ENCODE assay signal across 26 mouse cellular contexts in genomic region chr10:88232765-88233164, GRCm38 (mm10). TPM values are rescaled to one million over a fixed set of nuclear protein-coding genes. Genes with fewer than 3 reads are reported as not detected.
DNase-seq lines count a peak whose midpoint lies in the region; ATAC-seq and TF ChIP-seq lines count a peak whose summit lies in the region.
"Had no signal": no experiment of that assay in that cellular context is flagged by ENCODE, and none has a peak within 500 bp of the region (broad histone marks: within the 10 kb centered on the region; RNA-seq: fewer than 3 reads in every experiment).

No protein-coding gene starts in this region.

- H3K9ac ChIP-seq in kidney, embryonic 15.5 days = no peak overlapping the region
- H3K9ac ChIP-seq in kidney, postnatal 0 days (ENCODE audit: low read depth, low read length) = no peak overlapping the region
- H3K9ac ChIP-seq: embryonic facial prominence, embryonic 13.5 days; embryonic facial prominence, embryonic 15.5 days; forebrain, embryonic 12.5 days; forebrain, embryonic 15.5 days; forebrain, postnatal 0 days had no signal

- H3K4me3 ChIP-seq in kidney, embryonic 15.5 days (replicated peaks) = no peak overlapping the region
- no peak overlapping the region for H3K4me3 ChIP-seq in kidney, postnatal 0 days (replicated peaks; ENCODE audit: low read depth, low read length)
- H3K4me3 ChIP-seq in kidney, adult 2 months (ENCODE audit: insufficient read depth, low read depth, low read length) = no peak overlapping the region
- H3K4me3 ChIP-seq in embryonic facial prominence, embryonic 10.5 days = no peak overlapping the region
- H3K4me3 ChIP-seq: embryonic facial prominence, embryonic 13.5 days; embryonic facial prominence, embryonic 15.5 days; erythroblast, embryonic 14.5 days; forebrain, embryonic 10.5 days; forebrain, embryonic 12.5 days; forebrain, embryonic 15.5 days had no signal

- no peak for TF ChIP-seq POLR2A in kidney, adult 2 months (IDR thresholded peaks at IDR 0.05; ENCODE audit: low read depth, low read length)

- H3K27ac ChIP-seq in kidney, embryonic 15.5 days = no peak overlapping the region
- H3K27ac ChIP-seq in kidney, postnatal 0 days = no peak overlapping the region
- no peak overlapping the region for H3K27ac ChIP-seq in kidney, adult 2 months (ENCODE audit: insufficient read depth, low read depth, low read length)
- 0 out of 2 replicates have a peak overlapping the region, but pooled peaks have one; percentile 3 for H3K27ac ChIP-seq in embryonic facial prominence, embryonic 10.5 days (replicated peaks)
- H3K27ac ChIP-seq: forebrain, embryonic 10.5 days; forebrain, embryonic 12.5 days; forebrain, embryonic 15.5 days had no signal

- 57% methylated on average over 2 of the region's 2 CpGs for WGBS in kidney, embryonic 15.5 days
- 52% methylated on average over 2 of the region's 2 CpGs for WGBS in kidney, postnatal 0 days
- WGBS in kidney, adult 2 months = 80% methylated on average over 2 of the region's 2 CpGs
- 81% methylated on average over 2 of the region's 2 CpGs for WGBS in embryonic facial prominence, embryonic 10.5 days

- TF ChIP-seq CTCF in kidney, postnatal 0 days (IDR thresholded peaks at IDR 0.05; ENCODE audit: low read depth) = no peak
- TF ChIP-seq CTCF in kidney, adult 2 months (conservative IDR thresholded peaks at IDR 0.05; ENCODE audit: insufficient read depth, insufficient read length, low read depth, low read length) = no peak

- DNase-seq in kidney, adult 18-20 months = no peak
- peak; percentile 39 for DNase-seq in kidney, postnatal 0 days (ENCODE audit: low spot score)
- no peak for DNase-seq in kidney, adult 2 months
- no peak for DNase-seq in embryonic facial prominence, embryonic 10.5 days (ENCODE audit: low spot score)
- DNase-seq: adrenal gland, adult 8-10 months; adrenal gland, postnatal 14 days; adrenal gland, postnatal 36 days; B cell, adult 2 months; cerebellum, adult 11-12 months; cerebellum, adult 2 months; cerebellum, adult 9-10 months; cerebellum, postnatal 10 days; cerebellum, postnatal 25 days; forebrain, postnatal 0 days had no signal

- H3K4me2 ChIP-seq in kidney, embryonic 15.5 days = no peak overlapping the region
- no peak overlapping the region for H3K4me2 ChIP-seq in kidney, postnatal 0 days (ENCODE audit: low read length)
- H3K4me2 ChIP-seq: embryonic facial prominence, embryonic 13.5 days; embryonic facial prominence, embryonic 15.5 days; forebrain, embryonic 12.5 days; forebrain, embryonic 15.5 days had no signal

- ATAC-seq in kidney, embryonic 15.5 days (replicated peaks; ENCODE audit: low FRiP score) = peak; percentile 74; the same call in 1 of the 2 replicates
- peak; percentile 65; the same call in 1 of the 2 replicates for ATAC-seq in kidney, postnatal 0 days (replicated peaks; ENCODE audit: low FRiP score, low read depth)
- ATAC-seq: activated CD4-positive, CD25-positive, alpha-beta regulatory T cell, adult 4 months; CD4-positive, CD25-positive, alpha-beta regulatory T cell, adult 4 months; forebrain, embryonic 15.5 days; forebrain, postnatal 0 days; Patski had no signal

- peaks cover 24% of the 10 kb centered on the region for H3K36me3 ChIP-seq in kidney, embryonic 15.5 days
- H3K36me3 ChIP-seq in kidney, postnatal 0 days (ENCODE audit: insufficient read depth, low read length) = peaks cover 17% of the 10 kb centered on the region; the same call in 1 of the 2 replicates
- H3K36me3 ChIP-seq in kidney, adult 2 months (ENCODE audit: control insufficient read depth, insufficient read depth, low read length) = no peaks in the 10 kb centered on the region; the same call in 1 of the 2 replicates
- H3K36me3 ChIP-seq in embryonic facial prominence, embryonic 10.5 days (replicated peaks) = peaks cover 24% of the 10 kb centered on the region
- H3K36me3 ChIP-seq: forebrain, embryonic 15.5 days had no signal

- no peaks in the 10 kb centered on the region for H3K9me3 ChIP-seq in kidney, embryonic 15.5 days (replicated peaks)
- H3K9me3 ChIP-seq in kidney, postnatal 0 days (replicated peaks; ENCODE audit: low read length) = no peaks in the 10 kb centered on the region
- H3K9me3 ChIP-seq in embryonic facial prominence, embryonic 10.5 days = no peaks in the 10 kb centered on the region
- H3K9me3 ChIP-seq: embryonic facial prominence, embryonic 15.5 days; forebrain, embryonic 10.5 days; forebrain, embryonic 12.5 days; forebrain, embryonic 15.5 days; G1E had no signal

- H3K4me1 ChIP-seq in kidney, embryonic 15.5 days = peaks cover 9% of the 10 kb centered on the region; the same call in 1 of the 2 replicates
- H3K4me1 ChIP-seq in kidney, postnatal 0 days (replicated peaks; ENCODE audit: insufficient read depth, low read length) = no peaks in the 10 kb centered on the region
- no peaks in the 10 kb centered on the region for H3K4me1 ChIP-seq in kidney, adult 2 months (ENCODE audit: control insufficient read depth, insufficient read depth, low read length)
- H3K4me1 ChIP-seq in embryonic facial prominence, embryonic 10.5 days = peaks cover 12% of the 10 kb centered on the region
- H3K4me1 ChIP-seq: embryonic facial prominence, embryonic 15.5 days; forebrain, embryonic 12.5 days; forebrain, embryonic 15.5 days had no signal

- no peaks in the 10 kb centered on the region for H3K27me3 ChIP-seq in kidney, embryonic 15.5 days
- no peaks in the 10 kb centered on the region for H3K27me3 ChIP-seq in kidney, postnatal 0 days (ENCODE audit: insufficient read depth, low read length)
- H3K27me3 ChIP-seq in kidney, adult 2 months (replicated peaks; ENCODE audit: control insufficient read depth, insufficient read depth, low read length) = no peaks in the 10 kb centered on the region
- H3K27me3 ChIP-seq in embryonic facial prominence, embryonic 10.5 days (replicated peaks; ENCODE audit: low read depth, poor library complexity, severe bottlenecking) = no peaks in the 10 kb centered on the region
- H3K27me3 ChIP-seq: CH12.LX; embryonic facial prominence, embryonic 13.5 days; embryonic facial prominence, embryonic 15.5 days; forebrain, embryonic 12.5 days; forebrain, embryonic 15.5 days; Patski had no signal

RNA-seq across cellular contexts. Expression of gene Washc3, which starts 31.9 kb away (rescaled TPM):
- polyA plus RNA-seq in kidney, embryonic 15.5 days (2015; fragmentation: Nextera tagmentation; extraction: Ambion mirVana) = 60.2 and 63.9 TPM in 2 replicates
- 87.8 and 98.4 TPM in 2 replicates for polyA plus RNA-seq in kidney, postnatal 0 days (2015; fragmentation: Nextera tagmentation; extraction: Ambion mirVana)
- polyA plus RNA-seq in kidney, adult 2 months (2012; rRNA removed) = 23.6 and 25.4 TPM in 2 replicates
- 49.3 and 50.9 TPM in 2 replicates for polyA plus RNA-seq in embryonic facial prominence, embryonic 10.5 days (2016; fragmentation: Nextera tagmentation; extraction: Ambion mirVana)
